Mouse (Mus musculus): ENCODE measurements around the gene Otulin. TPM values are rescaled to one million over a fixed set of nuclear protein-coding genes. Genes with fewer than 3 reads are reported as not detected.

Gene Otulin
- total RNA-seq, 4 experiments from 2014 or later = 21.1 to 24.9 (median 21.9) TPM

- no peak for DNase-seq (ENCODE audit: low spot score in 2 of 2)
Observed at GRCm38 (mm10) chr15:27506127-27506886, 124.2 kb downstream of the Otulin start.

- DNase-seq (ENCODE audit: low spot score in 2 of 2) = no peak
Observed at GRCm38 (mm10) chr15:27503801-27504730, 126.4 kb downstream of the Otulin start.

GRCm38 (mm10) chr15:27503221-27503620 is 127.3 kb downstream of the Otulin start:
- peak in 1 of 2 experiments; percentile 61 for DNase-seq (ENCODE audit: low spot score in 2 of 2)

GRCm38 (mm10) chr15:27502338-27502737 is 128.2 kb downstream of the Otulin start:
- no peak for DNase-seq (ENCODE audit: low spot score in 2 of 2)

- no peak for DNase-seq (ENCODE audit: low spot score in 2 of 2)
Observed at GRCm38 (mm10) chr15:27500390-27500789, 130.1 kb downstream of the Otulin start.

- no peak for DNase-seq (ENCODE audit: low spot score in 2 of 2)
Observed at GRCm38 (mm10) chr15:27498078-27498477, 132.4 kb downstream of the Otulin start.

- no peak for DNase-seq (ENCODE audit: low spot score in 2 of 2)
Observed at GRCm38 (mm10) chr15:27497300-27497997, 133.0 kb downstream of the Otulin start.

- no peak for DNase-seq (ENCODE audit: low spot score in 2 of 2)
Observed at GRCm38 (mm10) chr15:27496596-27497299, 133.7 kb downstream of the Otulin start.

GRCm38 (mm10) chr15:27495981-27496401 is 134.5 kb downstream of the Otulin start:
- no peak for DNase-seq (ENCODE audit: low spot score in 2 of 2)

GRCm38 (mm10) chr15:27493516-27493915 is 137.0 kb downstream of the Otulin start:
- DNase-seq (ENCODE audit: low spot score in 2 of 2) = no peak

- no peak for DNase-seq (ENCODE audit: low spot score in 2 of 2)
Observed at GRCm38 (mm10) chr15:27492734-27493133, 137.8 kb downstream of the Otulin start.

Small RNA genes within 50 kb of the gene (microRNA-seq; reads per million reads assigned to microRNA genes)
- gene Mir7117 = 1.5 to 4.0 reads per million in 2 experiments

Other genes with a start within 250 kb of the Otulin start
- 100 to 1,000 TPM; 195 to 201 (median 197) TPM for gene Ank, start 164.0 kb downstream of the Otulin start, total RNA-seq (2022)
- 10 to 100 TPM; 21.0 to 35.3 (median 28.7) TPM for gene Otulinl, start 50.9 kb upstream of the Otulin start, total RNA-seq (2022)

Data from left cerebral cortex, adult 8-10 months (tissue).